Comparison of ENCODE assay signal across 23 mouse cellular contexts in genomic region chr5:67295029-67295428, GRCm38 (mm10). TPM values are rescaled to one million over a fixed set of nuclear protein-coding genes. Genes with fewer than 3 reads are reported as not detected.
DNase-seq lines count a peak whose midpoint lies in the region; ATAC-seq and TF ChIP-seq lines count a peak whose summit lies in the region.
"Had no signal": no experiment of that assay in that cellular context is flagged by ENCODE, and none has a peak within 500 bp of the region (broad histone marks: within the 10 kb centered on the region; RNA-seq: fewer than 3 reads in every experiment).

No protein-coding gene starts in this region.

- intact Hi-C loops in left cerebral cortex, postnatal 25 days (cut with DNase I): no loop called here

- no peaks in the 10 kb centered on the region for H3K4me1 ChIP-seq in heart, embryonic 12.5 days (replicated peaks)
- peaks cover 12% of the 10 kb centered on the region for H3K4me1 ChIP-seq in G1E (ENCODE audit: insufficient read depth, low read depth, low read length)
- peaks cover 25% of the 10 kb centered on the region for H3K4me1 ChIP-seq in liver, embryonic 16.5 days (ENCODE audit: control insufficient read depth, low read depth, low read length)
- H3K4me1 ChIP-seq: embryonic facial prominence, embryonic 10.5 days; forebrain, embryonic 12.5 days; heart, embryonic 10.5 days; hindbrain, embryonic 15.5 days; intestine, embryonic 15.5 days; midbrain, embryonic 15.5 days; neural tube, embryonic 13.5 days had no signal

- ATAC-seq in heart, embryonic 12.5 days (ENCODE audit: insufficient number of reproducible peaks, low FRiP score): no peak
- ATAC-seq in G1E (ENCODE audit: extremely low read depth, insufficient number of reproducible peaks, low FRiP score, poor library complexity, severe bottlenecking): peak; percentile 56
- ATAC-seq in liver, embryonic 16.5 days (ENCODE audit: low read depth): peak; percentile 90
- ATAC-seq: intestine, embryonic 15.5 days; midbrain, embryonic 15.5 days had no signal

- no peak overlapping the region for H3K4me2 ChIP-seq in heart, embryonic 12.5 days
- peak overlapping the region; percentile 38 for H3K4me2 ChIP-seq in liver, embryonic 16.5 days (ENCODE audit: low read depth, low read length)
- H3K4me2 ChIP-seq: forebrain, embryonic 12.5 days; hindbrain, embryonic 15.5 days; intestine, embryonic 15.5 days; midbrain, embryonic 15.5 days; neural tube, embryonic 13.5 days had no signal

- H3K9me3 ChIP-seq in heart, embryonic 12.5 days (replicated peaks): no peaks in the 10 kb centered on the region
- no peaks in the 10 kb centered on the region for H3K9me3 ChIP-seq in G1E (replicated peaks)
- no peaks in the 10 kb centered on the region for H3K9me3 ChIP-seq in liver, embryonic 16.5 days (replicated peaks; ENCODE audit: control insufficient read depth, low read length)
- H3K9me3 ChIP-seq: embryonic facial prominence, embryonic 10.5 days; forebrain, embryonic 12.5 days; heart, embryonic 10.5 days; hindbrain, embryonic 15.5 days; intestine, embryonic 15.5 days; midbrain, embryonic 15.5 days; neural tube, embryonic 13.5 days had no signal

- WGBS in heart, embryonic 12.5 days: 75% methylated on average over 3 of the region's 3 CpGs
- WGBS in liver, embryonic 16.5 days (ENCODE audit: insufficient replicate concordance): 17% methylated on average over 3 of the region's 3 CpGs

- no peak for TF ChIP-seq CTCF in G1E (IDR thresholded peaks at IDR 0.05; ENCODE audit: low read depth, low read length)

- H3K36me3 ChIP-seq in heart, embryonic 12.5 days: peaks cover 29% of the 10 kb centered on the region
- H3K36me3 ChIP-seq in G1E (replicated peaks): peaks cover 83% of the 10 kb centered on the region
- H3K36me3 ChIP-seq in liver, embryonic 16.5 days (ENCODE audit: control insufficient read depth, insufficient read depth): peaks cover 3% of the 10 kb centered on the region
- H3K36me3 ChIP-seq: intestine, embryonic 15.5 days; midbrain, embryonic 15.5 days had no signal

- no peak overlapping the region for H3K27ac ChIP-seq in heart, embryonic 12.5 days (ENCODE audit: poor library complexity, severe bottlenecking)
- H3K27ac ChIP-seq in liver, embryonic 16.5 days (ENCODE audit: low read length): peak overlapping the region; percentile 21
- H3K27ac ChIP-seq: embryonic facial prominence, embryonic 10.5 days; forebrain, embryonic 12.5 days; heart, embryonic 10.5 days; hindbrain, embryonic 15.5 days; intestine, embryonic 15.5 days; midbrain, embryonic 15.5 days; neural tube, embryonic 13.5 days had no signal

- H3K27me3 ChIP-seq in heart, embryonic 12.5 days (replicated peaks): no peaks in the 10 kb centered on the region
- H3K27me3 ChIP-seq in G1E (ENCODE audit: insufficient read depth, low read length): no peaks in the 10 kb centered on the region
- no peaks in the 10 kb centered on the region for H3K27me3 ChIP-seq in liver, embryonic 16.5 days (ENCODE audit: control insufficient read depth, insufficient read depth, low read depth, low read length)
- H3K27me3 ChIP-seq: forebrain, embryonic 12.5 days; hindbrain, embryonic 15.5 days; intestine, embryonic 15.5 days; midbrain, embryonic 15.5 days; neural tube, embryonic 13.5 days had no signal

- H3K4me3 ChIP-seq in heart, embryonic 12.5 days: no peak overlapping the region
- no peak overlapping the region for H3K4me3 ChIP-seq in G1E (ENCODE audit: low read depth, low read length)
- no peak overlapping the region for H3K4me3 ChIP-seq in liver, embryonic 16.5 days (ENCODE audit: low read depth, low read length)
- H3K4me3 ChIP-seq: embryonic facial prominence, embryonic 10.5 days; forebrain, embryonic 12.5 days; heart, embryonic 10.5 days; hindbrain, embryonic 15.5 days; intestine, embryonic 15.5 days; midbrain, embryonic 15.5 days; neural tube, embryonic 13.5 days had no signal

- DNase-seq in heart, adult 11 months: peak; percentile 13
- DNase-seq in G1E (ENCODE audit: low spot score): no peak
- DNase-seq in liver: peak; percentile 66
- no peak for DNase-seq in left cerebral cortex, postnatal 25 days (ENCODE audit: low spot score in 2 of 2)
- DNase-seq in left cerebral cortex, adult 18-20 months (ENCODE audit: low spot score in 2 of 2): no peak
- DNase-seq in frontal cortex, postnatal 25 days (ENCODE audit: low spot score in 2 of 2): no peak
- DNase-seq: adrenal gland, postnatal 14 days; cerebellum, adult 9-11 months; kidney, adult 9 months; lung, adult 18-20 months; lung, postnatal 10 days; retina, postnatal 1 day; thymus, adult 2 months; thymus, postnatal 4 days had no signal

- H3K9ac ChIP-seq in heart, embryonic 12.5 days: no peak overlapping the region
- no peak overlapping the region for H3K9ac ChIP-seq in liver, embryonic 16.5 days (ENCODE audit: low read depth, low read length)
- H3K9ac ChIP-seq: forebrain, embryonic 12.5 days; hindbrain, embryonic 15.5 days; intestine, embryonic 15.5 days; midbrain, embryonic 15.5 days; neural tube, embryonic 13.5 days had no signal

RNA-seq across cellular contexts. Expression of gene Slc30a9, which starts 11.7 kb away (rescaled TPM):
- polyA plus RNA-seq in heart, embryonic 12.5 days (2016; fragmentation: Nextera tagmentation; extraction: Ambion mirVana): 150 and 158 TPM in 2 replicates
- 87.4 and 103 TPM in 2 replicates for total RNA-seq in G1E (2014; fragmentation: Nextera tagmentation)
- total RNA-seq in G1E (2017): 90.5 and 109 TPM in 2 replicates
- 8.4 and 9.3 TPM in 2 replicates for polyA plus RNA-seq in G1E (2012)
- polyA plus RNA-seq in liver, embryonic 16.5 days (2015; fragmentation: Nextera tagmentation; extraction: Ambion mirVana): 52.7 and 56.9 TPM in 2 replicates
- total RNA-seq in left cerebral cortex, postnatal 25 days (2021): 100 to 1,000 TPM; 194 TPM
- total RNA-seq in left cerebral cortex, adult 18-20 months (2021): 100 to 1,000 TPM; 179 to 200 TPM

RNA-seq across cellular contexts. Expression of gene Tmem33, which starts 34.7 kb away (rescaled TPM):
- polyA plus RNA-seq in heart, embryonic 12.5 days (2016; fragmentation: Nextera tagmentation; extraction: Ambion mirVana): 55.5 and 60.9 TPM in 2 replicates
- 151 and 159 TPM in 2 replicates for total RNA-seq in G1E (2014; fragmentation: Nextera tagmentation)
- 62.7 and 75.8 TPM in 2 replicates for total RNA-seq in G1E (2017)
- polyA plus RNA-seq in G1E (2012): 82.3 and 91.1 TPM in 2 replicates
- polyA plus RNA-seq in liver, embryonic 16.5 days (2015; fragmentation: Nextera tagmentation; extraction: Ambion mirVana): 70.7 and 80.2 TPM in 2 replicates
- total RNA-seq in left cerebral cortex, postnatal 25 days (2021): 100 to 1,000 TPM in 1 of 2 experiments, 10 to 100 TPM in 1; 95.6 to 103 TPM
- total RNA-seq in left cerebral cortex, adult 18-20 months (2021): 10 to 100 TPM; 91.8 to 93.4 TPM

Comparison
In these comparisons a context has a peak if more than half of its experiments do, and no peak if none do; other contexts are left out.
1. DNase-seq: peak in heart, adult 11 months (single experiment) and liver (single experiment); none in G1E (single experiment), left cerebral cortex, postnatal 25 days (0 of 2), left cerebral cortex, adult 18-20 months (0 of 2) and frontal cortex, postnatal 25 days (0 of 2).